Mouse (Mus musculus) liver, embryonic 18 days (tissue): ENCODE measurements around the gene Wfdc1. TPM values are rescaled to one million over a fixed set of nuclear protein-coding genes. Genes with fewer than 3 reads are reported as not detected.

Experiments used
- polyA plus RNA-seq: library from polyadenylated mRNA; depleted of rRNA; stranded (reverse); fragments of >200 nt; gene quantifications from 2 replicates; pipeline ENCODE4 v1.2.3, GENCODE M21; 2012; rRNA removed

The Wfdc1 gene
- polyA plus RNA-seq: 3.5 and 4.1 TPM in 2 replicates

DNA sequence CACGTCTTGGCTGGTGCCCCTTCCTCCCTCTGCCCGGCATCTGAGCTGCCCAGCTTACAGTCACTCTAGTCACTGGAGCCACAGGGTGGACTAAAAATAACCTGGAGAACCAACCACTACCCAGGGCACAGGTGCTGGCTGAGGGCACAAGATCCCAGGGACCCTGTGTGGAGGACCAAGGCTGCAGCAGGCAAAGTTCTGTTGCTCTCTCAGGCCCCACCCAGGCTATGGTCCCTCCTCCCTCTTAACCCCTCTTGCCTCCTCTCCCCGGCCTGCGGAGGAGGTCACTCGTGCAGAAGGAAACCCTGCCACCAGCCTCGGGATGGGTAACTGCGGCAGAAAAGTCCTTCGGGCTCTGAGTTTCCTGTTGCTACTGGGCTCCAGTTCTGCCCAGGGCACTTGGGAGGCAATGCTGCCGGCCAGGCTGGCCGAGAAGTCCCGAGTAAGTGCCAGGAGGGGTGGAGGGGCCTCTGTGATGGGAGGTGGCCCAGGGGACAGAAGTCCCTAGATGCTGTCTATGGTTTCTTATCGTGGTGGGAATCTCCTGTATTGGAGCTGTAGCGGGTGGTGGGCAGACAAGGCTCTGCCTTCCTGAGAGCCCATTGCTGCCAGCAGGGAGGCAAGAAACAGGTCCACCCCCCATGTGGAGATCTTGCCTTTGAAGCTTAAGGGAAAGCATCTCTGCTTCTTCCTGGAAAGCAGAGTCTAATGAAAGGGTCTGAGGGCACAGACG, at the start of gene Wfdc1:
Gene Wfdc1, plus strand, starts transcription at position 147 of the 733 bp plus-strand sequence.

DNA sequence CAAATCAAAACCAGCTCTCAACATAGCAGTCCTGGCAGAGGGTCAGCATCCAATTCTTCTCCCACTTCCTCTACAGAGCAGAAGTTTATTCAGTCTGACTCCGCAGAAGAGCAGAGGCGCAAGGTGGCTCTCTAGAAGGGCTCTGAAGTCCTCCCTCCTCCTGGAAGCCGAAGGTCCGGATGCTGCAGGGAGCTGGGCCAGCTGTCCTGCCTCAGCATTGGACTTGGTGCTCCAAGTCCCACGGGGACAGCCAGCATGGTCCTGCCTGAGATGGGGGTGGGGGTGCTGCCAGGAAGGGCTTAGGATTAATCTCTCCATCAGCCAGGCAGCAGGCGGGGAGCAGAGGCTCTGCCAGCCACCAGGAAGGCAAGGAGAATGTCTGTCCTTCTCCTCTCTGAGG, 30.8 kb upstream of the Wfdc1 start, which contains the start of gene Kcng4:
Gene Kcng4, minus strand, starts transcription at position 303 of the 400 bp plus-strand sequence.

DNA sequence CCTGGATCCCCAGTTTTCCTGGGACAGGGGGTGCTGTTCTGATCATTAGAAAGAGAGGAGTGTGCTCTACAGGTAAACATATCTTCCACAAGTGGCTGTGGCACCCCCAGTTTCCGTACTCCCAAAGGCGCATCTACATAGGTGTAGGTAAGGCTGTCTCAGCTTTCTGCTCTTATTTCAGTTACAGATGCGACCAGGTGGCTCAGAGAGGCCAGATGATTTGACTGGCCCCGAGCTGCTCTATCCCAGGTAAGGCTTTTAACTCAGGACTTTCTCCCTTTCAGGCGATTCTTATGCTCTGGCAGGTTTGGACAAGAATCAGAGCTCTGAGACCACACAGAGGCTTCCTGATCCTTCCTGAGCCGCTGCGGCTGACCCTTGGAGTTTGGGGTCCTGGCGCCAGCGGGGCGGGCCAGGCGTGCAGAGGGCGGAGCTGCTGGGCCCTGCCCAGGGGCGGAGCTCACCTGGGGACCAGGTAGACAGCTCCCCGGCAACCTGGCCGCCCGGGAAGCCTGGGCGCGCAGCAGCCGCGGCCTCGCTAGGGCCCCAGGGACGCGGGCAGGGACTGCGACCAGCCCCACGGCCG, 33.5 kb downstream of the Wfdc1 start, which contains the start of gene Atp2c2:
Gene Atp2c2, plus strand, starts transcription at position 461 of the 586 bp plus-strand sequence.

Other genes starting within 250 kb of the Wfdc1 start
- 97.9 and 110 TPM in 2 replicates for gene Osgin1, start 232.2 kb upstream of the Wfdc1 start, polyA plus RNA-seq
- 0.08 and 0.13 TPM in 2 replicates for gene Necab2, start 219.6 kb upstream of the Wfdc1 start, polyA plus RNA-seq
- 0.02 TPM in 2 replicates for gene Slc38a8, start 164.7 kb upstream of the Wfdc1 start, polyA plus RNA-seq
- 29.0 and 31.0 TPM in 2 replicates for gene Mbtps1, start 107.6 kb upstream of the Wfdc1 start, polyA plus RNA-seq
- 7.0 and 8.1 TPM in 2 replicates for gene Hsdl1, start 91.2 kb upstream of the Wfdc1 start, polyA plus RNA-seq
- gene Dnaaf1, start 91.1 kb upstream of the Wfdc1 start, polyA plus RNA-seq: 0.01 and 0.06 TPM in 2 replicates
- 3.9 and 4.3 TPM in 2 replicates for gene Taf1c, start 61.1 kb upstream of the Wfdc1 start, polyA plus RNA-seq
- gene Adad2, start 53.6 kb upstream of the Wfdc1 start, polyA plus RNA-seq: not detected in 2 replicates
- 0.01 TPM in 1 of 2 replicates, not detected in the other for gene Kcng4, start 30.7 kb upstream of the Wfdc1 start, polyA plus RNA-seq
- gene Atp2c2, start 33.6 kb downstream of the Wfdc1 start, polyA plus RNA-seq: 0.05 and 0.10 TPM in 2 replicates
- 4.4 and 4.6 TPM in 2 replicates for gene Tldc1, start 112.1 kb downstream of the Wfdc1 start, polyA plus RNA-seq
- gene Cotl1, start 174.2 kb downstream of the Wfdc1 start, polyA plus RNA-seq: 70.3 and 70.8 TPM in 2 replicates
- 4.7 TPM in 2 replicates for gene Klhl36, start 195.9 kb downstream of the Wfdc1 start, polyA plus RNA-seq
- 33.0 and 37.5 TPM in 2 replicates for gene Usp10, start 244.0 kb downstream of the Wfdc1 start, polyA plus RNA-seq
- 8.0 and 8.9 TPM in 2 replicates for gene Gm20388, start 244.5 kb downstream of the Wfdc1 start, polyA plus RNA-seq